Mouse (Mus musculus) ES-Bruce4 (cell line): ENCODE results near the gene Ssu72.

Source experiments
- CTCF ChIP-seq: IDR thresholded peaks from one replicate; pipeline ENCODE4 v1.8.1; 2011; ENCODE audit warnings: low read depth, low read length
- EP300 ChIP-seq: IDR thresholded peaks from 2 replicates; pipeline ENCODE4 v1.6.1; 2011; ENCODE audit warnings: low read depth, low read length; ENCODE audit not compliant: insufficient read depth
- POLR2A ChIP-seq: IDR thresholded peaks from one replicate; pipeline ENCODE4 v1.8.1; 2011; ENCODE audit warnings: low read length; ENCODE audit not compliant: insufficient read depth

DNA sequence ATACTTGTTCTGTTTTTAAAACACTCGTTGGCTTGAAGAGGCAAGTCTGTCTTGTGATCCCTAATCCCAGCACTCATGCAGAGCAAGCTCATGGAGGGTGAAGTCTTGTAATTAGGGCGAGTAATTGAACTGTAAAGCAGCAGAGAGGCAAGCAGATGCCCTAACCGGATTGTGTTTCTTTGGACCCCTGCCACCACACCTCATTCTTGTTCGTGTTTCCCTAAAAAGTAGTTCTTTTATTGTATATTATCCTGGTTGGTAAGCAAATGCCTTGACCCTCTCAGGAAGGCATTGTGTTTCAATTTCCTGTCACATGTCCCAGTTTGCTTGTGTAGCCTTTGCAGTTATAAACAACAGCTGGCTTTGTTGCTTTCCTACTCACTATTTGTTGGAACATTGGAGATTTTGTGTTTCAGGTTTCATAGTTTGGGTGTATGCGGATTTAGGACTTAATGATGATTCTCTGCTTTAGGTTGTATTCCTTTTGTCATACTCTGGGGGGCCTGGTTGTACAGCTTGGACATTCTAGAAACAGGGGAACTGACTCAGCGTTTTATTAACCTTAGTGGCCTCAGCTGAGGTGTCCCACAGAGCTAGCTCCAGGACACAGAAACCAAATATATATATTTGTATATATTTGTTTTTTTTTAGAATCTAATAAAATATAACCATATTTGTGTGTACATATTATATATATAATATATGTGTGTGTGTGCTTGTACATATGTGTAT lies 6.1 kb downstream of the Ssu72 start:
- TF ChIP-seq CTCF = no peak
- no peak for TF ChIP-seq EP300
- no peak for TF ChIP-seq POLR2A
